Mouse (Mus musculus): ENCODE results near the gene Rb1. TPM values are rescaled to one million over a fixed set of nuclear protein-coding genes. Genes with fewer than 3 reads are reported as not detected.

The Rb1 gene
- polyA plus RNA-seq, 2 experiments: 15.6 to 29.6 TPM

DNA sequence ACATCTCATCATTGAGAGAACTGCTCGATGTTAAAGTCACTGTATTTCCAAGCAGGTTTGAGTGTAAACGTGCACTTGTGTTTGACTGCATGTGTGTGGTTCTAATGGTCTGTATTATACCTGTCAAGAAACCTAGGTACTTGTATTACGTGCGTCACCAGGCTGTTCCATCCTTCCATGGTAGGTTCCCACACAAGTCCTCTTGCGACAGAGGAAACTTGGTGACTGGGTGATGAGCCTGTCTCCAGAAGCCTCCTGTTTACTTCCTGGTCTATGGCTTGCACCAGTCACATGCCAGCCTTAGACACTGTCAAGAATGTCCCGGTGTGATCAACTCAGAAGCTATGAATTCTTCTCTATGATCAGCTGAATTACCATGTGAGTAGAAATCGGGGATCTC, 187.1 kb downstream of the Rb1 start:
- Histone ChIP-seq H3K36me3 (ENCODE audit: control insufficient read depth, insufficient read depth, low read length) (no peaks in the 10 kb centered on the region), H3K27me3 (ENCODE audit: control insufficient read depth, insufficient read depth, low read length) (no peaks in the 10 kb centered on the region), H3K4me1 (ENCODE audit: control insufficient read depth, insufficient read depth, low read length) (0 out of 2 replicates have a peak, but pooled peaks cover 4% of the 10 kb centered on the region), H3K4me2 (replicated peaks; ENCODE audit: low read depth, low read length, severe bottlenecking) (no peak overlapping the region), H3K9ac (ENCODE audit: low read depth, low read length, severe bottlenecking) (no peak overlapping the region), H3K27ac (replicated peaks; ENCODE audit: low read depth, low read length) (no peak overlapping the region), H3K4me3 (replicated peaks; ENCODE audit: low read length) (no peak overlapping the region), H3K9me3 (ENCODE audit: control insufficient read depth, low read length) (no peaks in the 10 kb centered on the region)
- WGBS: 94% methylated on average over 7 of the region's 7 CpGs
- DNase-seq (ENCODE audit: low spot score) (no peak), ATAC-seq (ENCODE audit: low FRiP score, low read depth) (no peak)
- no peak for TF ChIP-seq POLR2A (IDR thresholded peaks at IDR 0.05; ENCODE audit: borderline replicate concordance, extremely low read depth, insufficient read depth, insufficient read length)

DNA sequence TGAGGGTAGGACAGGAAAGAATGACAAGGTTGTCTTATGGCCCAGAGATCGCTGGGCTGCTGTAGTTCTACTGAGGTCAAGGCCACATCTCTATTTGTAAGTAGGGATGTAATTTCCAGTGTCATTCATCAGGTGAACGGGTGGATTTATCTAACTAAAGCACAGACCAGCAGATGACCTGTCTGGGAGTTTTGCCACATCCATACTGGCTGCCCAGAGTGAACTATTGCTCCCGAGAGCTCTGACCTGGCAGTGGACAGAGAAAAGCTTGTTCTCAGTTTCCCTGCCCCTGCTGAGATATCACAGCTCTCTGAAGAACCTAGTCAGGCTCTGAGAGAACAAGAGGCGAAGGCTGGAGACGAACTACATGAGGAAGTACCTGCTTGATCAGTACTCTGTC, 188.4 kb downstream of the Rb1 start:
- 0 out of 2 replicates have a peak, but pooled peaks cover 4% of the 10 kb centered on the region for H3K4me1 ChIP-seq (ENCODE audit: control insufficient read depth, insufficient read depth, low read length)
- no peak for DNase-seq (ENCODE audit: low spot score)
- H3K4me3 ChIP-seq (replicated peaks; ENCODE audit: low read length): no peak overlapping the region
- H3K27ac ChIP-seq (replicated peaks; ENCODE audit: low read depth, low read length): no peak overlapping the region
- H3K4me2 ChIP-seq (replicated peaks; ENCODE audit: low read depth, low read length, severe bottlenecking): no peak overlapping the region
- no peak overlapping the region for H3K9ac ChIP-seq (ENCODE audit: low read depth, low read length, severe bottlenecking)
- TF ChIP-seq POLR2A (IDR thresholded peaks at IDR 0.05; ENCODE audit: borderline replicate concordance, extremely low read depth, insufficient read depth, insufficient read length): no peak
- no peaks in the 10 kb centered on the region for H3K27me3 ChIP-seq (ENCODE audit: control insufficient read depth, insufficient read depth, low read length)
- no peaks in the 10 kb centered on the region for H3K36me3 ChIP-seq (ENCODE audit: control insufficient read depth, insufficient read depth, low read length)
- 79% methylated on average over 5 of the region's 5 CpGs for WGBS
- H3K9me3 ChIP-seq (ENCODE audit: control insufficient read depth, low read length): no peaks in the 10 kb centered on the region
- ATAC-seq (ENCODE audit: low FRiP score, low read depth): no peak

MicroRNAs encoded within 50 kb of the gene (microRNA counts, 519-probe panel; counts per million panel counts)
- microRNA mmu-miR-687: not detected

Small RNA genes within 50 kb of the gene (microRNA-seq; reads per million reads assigned to microRNA genes)
- not detected for gene Mir687

Other genes with a start within 250 kb of the Rb1 start
- 87.0 and 90.9 TPM in 2 replicates for gene Rcbtb2, start 202.8 kb downstream of the Rb1 start, polyA plus RNA-seq (2012; rRNA removed)
- gene Rcbtb2, start 202.8 kb downstream of the Rb1 start, polyA plus RNA-seq (2014; fragmentation: Nextera tagmentation; extraction: Ambion mirVana): 98.8 and 111 TPM in 2 replicates
- gene Lpar6, start 87.9 kb downstream of the Rb1 start, polyA plus RNA-seq (2012; rRNA removed): 7.5 and 9.2 TPM in 2 replicates
- 12.6 and 13.6 TPM in 2 replicates for gene Lpar6, start 87.9 kb downstream of the Rb1 start, polyA plus RNA-seq (2014; fragmentation: Nextera tagmentation; extraction: Ambion mirVana)
- 511 and 533 TPM in 2 replicates for gene Itm2b, start 59.5 kb upstream of the Rb1 start, polyA plus RNA-seq (2012; rRNA removed)
- 971 and 997 TPM in 2 replicates for gene Itm2b, start 59.5 kb upstream of the Rb1 start, polyA plus RNA-seq (2014; fragmentation: Nextera tagmentation; extraction: Ambion mirVana)
- gene Med4, start 184.2 kb upstream of the Rb1 start, polyA plus RNA-seq (2012; rRNA removed): 41.1 and 59.0 TPM in 2 replicates
- 78.8 and 83.4 TPM in 2 replicates for gene Med4, start 184.2 kb upstream of the Rb1 start, polyA plus RNA-seq (2014; fragmentation: Nextera tagmentation; extraction: Ambion mirVana)
- gene Sucla2, start 199.5 kb upstream of the Rb1 start, polyA plus RNA-seq (2012; rRNA removed): 33.2 and 55.6 TPM in 2 replicates
- gene Sucla2, start 199.5 kb upstream of the Rb1 start, polyA plus RNA-seq (2014; fragmentation: Nextera tagmentation; extraction: Ambion mirVana): 94.4 and 97.7 TPM in 2 replicates
- 2.1 and 2.2 TPM in 2 replicates for gene Nudt15, start 222.4 kb upstream of the Rb1 start, polyA plus RNA-seq (2012; rRNA removed)
- gene Nudt15, start 222.4 kb upstream of the Rb1 start, polyA plus RNA-seq (2014; fragmentation: Nextera tagmentation; extraction: Ambion mirVana): 4.9 and 5.8 TPM in 2 replicates

All from limb, embryonic 14.5 days (tissue).